In genomic region chr14:76761691-76762090, GRCm38 (mm10) we compare ENCODE assay signal across 16 mouse cellular contexts.
DNase-seq lines count a peak whose midpoint lies in the region; ATAC-seq and TF ChIP-seq lines count a peak whose summit lies in the region.
"Had no signal": no experiment of that assay in that cellular context is flagged by ENCODE, and none has a peak within 500 bp of the region (broad histone marks: within the 10 kb centered on the region; RNA-seq: fewer than 3 reads in every experiment).

No protein-coding gene starts in this region.

- no peak overlapping the region for H3K4me2 ChIP-seq in hindbrain, embryonic 12.5 days (replicated peaks)
- H3K4me2 ChIP-seq in myocyte (ENCODE audit: low read depth): peak overlapping the region; percentile 22
- H3K4me2 ChIP-seq in midbrain, postnatal 0 days (ENCODE audit: low read depth, low read length, poor library complexity, severe bottlenecking): no peak overlapping the region
- H3K4me2 ChIP-seq: forebrain, embryonic 12.5 days; hindbrain, embryonic 14.5 days had no signal

- no peak for TF ChIP-seq POLR2A in myocyte (IDR thresholded peaks at IDR 0.05; ENCODE audit: insufficient read length, low read depth)

- TF ChIP-seq CTCF in C2C12 (IDR thresholded peaks at IDR 0.05; ENCODE audit: control insufficient read depth, insufficient read depth, insufficient read length): no peak
- TF ChIP-seq CTCF in midbrain, postnatal 0 days (IDR thresholded peaks at IDR 0.05): no peak

- no peaks in the 10 kb centered on the region for H3K36me3 ChIP-seq in hindbrain, embryonic 10.5 days
- no peaks in the 10 kb centered on the region for H3K36me3 ChIP-seq in hindbrain, embryonic 12.5 days
- H3K36me3 ChIP-seq in C2C12 (ENCODE audit: control insufficient read depth, insufficient read depth): peaks cover 8% of the 10 kb centered on the region
- H3K36me3 ChIP-seq in myocyte (ENCODE audit: control insufficient read depth, insufficient read depth): no peaks in the 10 kb centered on the region
- no peaks in the 10 kb centered on the region for H3K36me3 ChIP-seq in midbrain, postnatal 0 days (ENCODE audit: insufficient read depth, low read length)
- H3K36me3 ChIP-seq: forebrain, embryonic 12.5 days; midbrain, embryonic 10.5 days had no signal

- 93% methylated on average over 11 of the region's 11 CpGs for WGBS in hindbrain, embryonic 10.5 days
- 95% methylated on average over 11 of the region's 11 CpGs for WGBS in hindbrain, embryonic 12.5 days
- 91% methylated on average over 11 of the region's 11 CpGs for WGBS in midbrain, postnatal 0 days

- no peak overlapping the region for H3K9ac ChIP-seq in hindbrain, embryonic 12.5 days
- no peak overlapping the region for H3K9ac ChIP-seq in midbrain, postnatal 0 days (replicated peaks; ENCODE audit: low read length, poor library complexity, severe bottlenecking)
- H3K9ac ChIP-seq: forebrain, embryonic 12.5 days; hindbrain, embryonic 14.5 days had no signal

- no peak for DNase-seq in hindbrain, embryonic 10.5 days (ENCODE audit: low spot score)
- DNase-seq in adrenal gland, postnatal 10 days: peak; percentile 53
- no peak for DNase-seq in midbrain, postnatal 0 days (ENCODE audit: low spot score)
- DNase-seq in lung, postnatal 36 days: no peak
- DNase-seq: cerebellum, adult 18-20 months; cerebellum, postnatal 14 days; heart, adult 2 months; kidney, adult 2 months had no signal

- peaks cover 46% of the 10 kb centered on the region for H3K4me1 ChIP-seq in hindbrain, embryonic 10.5 days (replicated peaks)
- peaks cover 23% of the 10 kb centered on the region for H3K4me1 ChIP-seq in hindbrain, embryonic 12.5 days
- H3K4me1 ChIP-seq in midbrain, postnatal 0 days (ENCODE audit: insufficient read depth, low read length): 0 out of 2 replicates have a peak, but pooled peaks cover 5% of the 10 kb centered on the region

- H3K27ac ChIP-seq in hindbrain, embryonic 10.5 days: 0 out of 2 replicates have a peak overlapping the region, but pooled peaks have one; percentile 12
- H3K27ac ChIP-seq in hindbrain, embryonic 12.5 days: no peak overlapping the region
- no peak overlapping the region for H3K27ac ChIP-seq in midbrain, postnatal 0 days (ENCODE audit: low read depth, low read length)
- H3K27ac ChIP-seq: forebrain, embryonic 12.5 days; hindbrain, embryonic 14.5 days; kidney, postnatal 0 days; midbrain, embryonic 10.5 days had no signal

- H3ac ChIP-seq in C2C12 (ENCODE audit: control insufficient read depth, insufficient read length, low read depth): no peak overlapping the region
- no peak overlapping the region for H3ac ChIP-seq in myocyte (ENCODE audit: control insufficient read depth, insufficient read length)

- no peaks in the 10 kb centered on the region for H3K9me3 ChIP-seq in hindbrain, embryonic 10.5 days
- no peaks in the 10 kb centered on the region for H3K9me3 ChIP-seq in hindbrain, embryonic 12.5 days (replicated peaks)
- no peaks in the 10 kb centered on the region for H3K9me3 ChIP-seq in midbrain, postnatal 0 days (ENCODE audit: low read length)
- H3K9me3 ChIP-seq: forebrain, embryonic 12.5 days; midbrain, embryonic 10.5 days had no signal

- H3K79me2 ChIP-seq in C2C12 (ENCODE audit: control insufficient read depth, insufficient read depth) (no peaks in the 10 kb centered on the region), myocyte (ENCODE audit: control insufficient read depth, insufficient read depth) (no peaks in the 10 kb centered on the region)

- no peaks in the 10 kb centered on the region for H3K79me3 ChIP-seq in C2C12 (ENCODE audit: low read depth)

- no peak overlapping the region for H3K4me3 ChIP-seq in hindbrain, embryonic 10.5 days
- no peak overlapping the region for H3K4me3 ChIP-seq in hindbrain, embryonic 12.5 days
- H3K4me3 ChIP-seq in C2C12 (ENCODE audit: insufficient read depth, poor library complexity, severe bottlenecking) (no peak overlapping the region), myocyte (no peak overlapping the region)
- H3K4me3 ChIP-seq in midbrain, postnatal 0 days (ENCODE audit: low read depth, low read length): no peak overlapping the region
- H3K4me3 ChIP-seq: forebrain, embryonic 12.5 days; heart, adult 2 months; midbrain, embryonic 10.5 days had no signal

- no peak for ATAC-seq in hindbrain, embryonic 12.5 days (ENCODE audit: low FRiP score)
- no peak for ATAC-seq in midbrain, postnatal 0 days (ENCODE audit: low FRiP score)
- ATAC-seq: CD4-positive, CD25-positive, alpha-beta regulatory T cell, adult 4 months had no signal

- H3K27me3 ChIP-seq in hindbrain, embryonic 10.5 days (ENCODE audit: insufficient read depth, poor library complexity, severe bottlenecking): peaks cover 48% of the 10 kb centered on the region
- peaks cover 10% of the 10 kb centered on the region; the same call in 1 of the 2 replicates for H3K27me3 ChIP-seq in hindbrain, embryonic 12.5 days
- H3K27me3 ChIP-seq in C2C12 (ENCODE audit: control insufficient read depth, insufficient read depth, insufficient read length): no peaks in the 10 kb centered on the region
- no peaks in the 10 kb centered on the region for H3K27me3 ChIP-seq in myocyte (ENCODE audit: control insufficient read depth, insufficient read depth, insufficient read length)
- no peaks in the 10 kb centered on the region for H3K27me3 ChIP-seq in midbrain, postnatal 0 days (ENCODE audit: insufficient read depth, low read length)

TF ChIP-seq in C2C12, 6 proteins besides CTCF, POLR2A, EP300 and RAD21:
- TF ChIP-seq MAX (IDR thresholded peaks at IDR 0.05): no peak
- peak; percentile 29 for TF ChIP-seq MYOD1 (IDR thresholded peaks at IDR 0.05; ENCODE audit: control insufficient read depth, insufficient read length, low read depth)
- peak; percentile 87 for TF ChIP-seq FOSL1 (IDR thresholded peaks at IDR 0.05; ENCODE audit: insufficient read depth, low read length, poor library complexity, severe bottlenecking)
TF ChIP-seq in C2C12: peak in this region for 2.

TF ChIP-seq in myocyte, 11 proteins besides CTCF, POLR2A, EP300 and RAD21:
- TF ChIP-seq CEBPB (IDR thresholded peaks at IDR 0.05; ENCODE audit: insufficient read depth, poor library complexity, severe bottlenecking) (no peak), TCF12 (IDR thresholded peaks at IDR 0.05; ENCODE audit: insufficient read depth, poor library complexity, severe bottlenecking) (no peak), MYOG (IDR thresholded peaks at IDR 0.05; ENCODE audit: control insufficient read depth in 1 of 3, insufficient read depth in 1 of 3, insufficient read length in 2 of 3, low read depth in 2 of 3) (no peak), USF1 (IDR thresholded peaks at IDR 0.05; ENCODE audit: low read depth) (no peak)
